Mouse (Mus musculus) spleen, adult 2 months (tissue): Measurements from ENCODE around the gene Tbrg4.

ENCODE experiments used
- CTCF ChIP-seq: fragments of 200-500 bp; IDR thresholded peaks from 2 replicates; pipeline ENCODE4 v1.5.1; 2011; ENCODE audit warnings: mild to moderate bottlenecking, inconsistent platforms; ENCODE audit not compliant: insufficient read depth, insufficient read length, insufficient replicate concordance; ENCODE audit errors: extremely low read depth
- POLR2A ChIP-seq: fragments of 200-500 bp; IDR thresholded peaks from 2 replicates; pipeline ENCODE4 v1.6.1; 2011; ENCODE audit warnings: low read depth, low read length, inconsistent platforms

DNA sequence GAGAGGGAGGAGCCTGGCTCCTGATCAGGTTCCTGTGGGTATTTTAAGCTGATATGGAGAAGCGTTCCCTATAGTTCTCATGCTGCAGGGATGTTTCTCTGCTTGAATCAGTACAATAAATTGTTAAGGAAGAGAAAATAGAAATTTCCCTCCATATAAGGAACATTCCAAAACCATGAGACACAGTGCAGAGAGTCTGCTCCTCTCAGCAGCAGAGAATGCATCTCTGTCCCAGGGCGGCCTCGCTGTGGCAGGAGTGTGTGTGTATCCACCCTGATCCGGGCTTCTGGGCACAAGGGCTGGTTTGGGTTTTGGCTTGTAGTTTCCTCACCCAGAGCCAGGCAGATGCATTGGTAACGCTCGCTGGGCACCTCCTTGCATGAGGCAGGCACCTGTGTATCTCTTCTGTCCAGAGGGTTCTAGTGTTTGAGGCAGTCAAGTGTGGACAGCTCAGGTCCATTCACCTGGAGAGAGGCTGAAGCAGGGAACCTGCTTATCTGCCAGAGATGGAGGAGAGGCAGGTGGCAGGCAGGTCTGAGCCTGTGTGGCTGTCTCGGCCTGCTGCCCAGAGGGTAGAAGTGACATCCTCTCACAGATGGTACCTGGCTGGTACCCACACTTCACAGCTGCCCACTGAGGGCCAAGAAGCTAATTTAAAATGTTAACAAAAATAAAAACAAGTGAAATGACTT lies 38.5 kb downstream of the Tbrg4 start:
- no peak for TF ChIP-seq POLR2A
- no peak for TF ChIP-seq CTCF
